Mouse (Mus musculus): ENCODE measurements around the gene Kif5a.

Gene Kif5a

DNA sequence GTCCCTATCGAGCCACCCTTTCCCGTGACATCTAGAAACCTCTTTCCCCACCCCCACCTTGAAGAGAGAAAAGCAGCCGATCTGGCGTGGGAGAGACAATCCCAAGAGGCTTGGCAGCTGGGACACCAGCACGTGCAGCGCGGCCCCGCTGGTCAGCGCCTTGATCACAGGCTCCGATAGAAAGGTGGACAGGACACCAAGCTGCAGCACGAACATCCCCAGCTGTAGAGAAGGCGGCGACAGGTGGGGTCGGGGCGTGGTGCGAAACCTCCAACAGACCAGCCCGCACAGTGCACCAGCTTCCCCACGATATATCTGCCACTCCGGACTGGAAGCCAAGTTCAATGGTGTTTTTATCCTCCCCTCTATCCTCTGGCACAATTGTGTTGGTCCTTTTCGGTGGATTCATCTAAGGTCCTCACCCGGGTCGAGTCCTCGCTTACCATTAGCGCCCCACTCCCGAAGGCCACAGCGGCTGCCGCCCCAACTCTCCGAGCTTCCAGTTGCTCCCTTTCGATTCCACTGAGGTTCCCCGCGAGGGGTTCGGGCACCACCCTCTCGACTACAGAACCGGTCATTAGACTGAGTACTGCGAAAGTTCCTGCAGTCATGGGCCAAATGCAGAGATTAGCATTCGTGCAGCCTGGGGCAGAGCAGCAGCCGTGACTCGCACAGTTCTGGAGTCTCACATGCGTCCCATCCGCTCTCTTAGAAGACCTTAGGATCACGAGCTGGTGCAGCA is 84.7 kb downstream of the Kif5a start:
- Histone ChIP-seq H3K4me3 (replicated peaks; ENCODE audit: low read length) (peak overlapping the region; percentile 74), H3K9me3 (ENCODE audit: low read length) (no peaks in the 10 kb centered on the region), H3K36me3 (ENCODE audit: insufficient read depth, low read length) (peaks cover 14% of the 10 kb centered on the region), H3K27me3 (ENCODE audit: insufficient read depth, low read length) (peaks cover 46% of the 10 kb centered on the region), H3K4me1 (replicated peaks; ENCODE audit: low read depth, low read length) (peaks cover 80% of the 10 kb centered on the region)
- TF ChIP-seq POU5F1 (IDR thresholded peaks at IDR 0.05; ENCODE audit: borderline replicate concordance, low read length) (no peak), NANOG (IDR thresholded peaks at IDR 0.05; ENCODE audit: borderline replicate concordance, low read length) (no peak)

DNA sequence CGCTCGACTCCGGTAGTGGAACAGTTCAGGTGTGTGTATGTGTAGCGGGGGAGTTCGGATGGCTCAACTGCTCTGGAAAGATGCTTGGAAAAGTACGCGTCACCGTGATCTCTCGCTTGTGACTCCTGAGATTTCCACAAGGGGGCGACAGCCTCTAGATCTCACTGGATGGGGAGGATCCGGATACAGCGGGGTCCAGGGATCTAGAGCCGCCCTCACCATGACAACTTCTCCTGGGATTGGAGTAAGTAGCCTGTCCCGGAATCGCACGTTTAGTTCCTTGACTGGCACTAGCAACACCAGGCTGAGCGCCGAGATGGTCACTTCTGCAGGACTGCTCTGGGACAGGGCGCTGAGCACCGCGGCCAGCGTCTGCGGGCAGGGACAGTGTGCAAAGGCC is 85.4 kb downstream of the Kif5a start:
- Histone ChIP-seq H3K27me3 (ENCODE audit: insufficient read depth, low read length) (peaks cover 46% of the 10 kb centered on the region), H3K9me3 (ENCODE audit: low read length) (no peaks in the 10 kb centered on the region), H3K36me3 (ENCODE audit: insufficient read depth, low read length) (peaks cover 6% of the 10 kb centered on the region), H3K4me3 (replicated peaks; ENCODE audit: low read length) (peak overlapping the region; percentile 74), H3K4me1 (replicated peaks; ENCODE audit: low read depth, low read length) (peaks cover 77% of the 10 kb centered on the region)
- TF ChIP-seq POU5F1 (IDR thresholded peaks at IDR 0.05; ENCODE audit: borderline replicate concordance, low read length), result no peak
- TF ChIP-seq CTCF (conservative IDR thresholded peaks at IDR 0.05; ENCODE audit: low read length), result peak; percentile 73

DNA sequence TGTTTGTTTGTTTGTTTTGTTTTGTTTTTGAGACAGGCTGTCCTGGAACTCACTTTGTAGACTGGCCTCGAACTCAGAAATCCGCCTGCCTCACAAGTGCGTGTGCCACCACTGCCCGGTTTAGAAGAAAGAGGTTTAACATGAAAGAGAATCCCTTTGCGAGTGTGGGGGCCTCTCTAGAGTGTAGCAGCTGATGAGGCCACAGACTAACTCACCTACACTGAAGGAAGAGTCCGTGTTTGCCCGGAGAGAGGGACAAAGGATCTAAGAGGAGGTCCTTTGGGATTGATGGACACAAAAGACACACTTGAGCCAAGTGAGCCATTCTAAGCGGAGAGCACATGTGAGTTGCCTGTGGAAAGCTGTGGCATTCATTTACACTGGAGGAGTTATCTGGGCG is 85.9 kb downstream of the Kif5a start:
- H3K36me3 ChIP-seq (ENCODE audit: insufficient read depth, low read length), result peaks cover 2% of the 10 kb centered on the region

DNA sequence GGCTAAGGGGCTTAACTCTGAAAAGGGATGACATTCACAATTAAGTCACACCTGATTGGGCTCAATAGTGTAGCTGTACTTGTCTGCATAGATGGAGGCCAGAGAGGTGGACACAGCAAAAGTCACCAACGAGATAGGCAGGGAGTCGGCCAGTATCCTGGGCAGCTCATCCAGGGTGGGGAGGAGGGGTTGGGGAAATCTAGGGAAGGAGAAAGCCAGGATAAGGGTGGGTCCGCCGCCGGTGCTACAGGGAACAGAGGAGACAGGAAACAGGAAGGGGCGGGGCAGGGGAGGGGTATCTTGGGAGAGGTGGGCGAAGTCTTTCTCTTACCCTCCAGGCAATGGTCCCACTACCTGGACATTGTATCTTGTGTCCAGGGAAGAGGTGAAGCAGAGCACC is 86.4 kb downstream of the Kif5a start:
- Histone ChIP-seq H3K4me3 (replicated peaks; ENCODE audit: low read length) (peak overlapping the region; percentile 58), H3K4me1 (replicated peaks; ENCODE audit: low read depth, low read length) (peaks cover 74% of the 10 kb centered on the region), H3K36me3 (ENCODE audit: insufficient read depth, low read length) (no peaks in the 10 kb centered on the region), H3K9me3 (ENCODE audit: low read length) (no peaks in the 10 kb centered on the region), H3K27me3 (ENCODE audit: insufficient read depth, low read length) (peaks cover 43% of the 10 kb centered on the region)
- no peak for TF ChIP-seq CTCF (conservative IDR thresholded peaks at IDR 0.05; ENCODE audit: low read length)
- TF ChIP-seq POU5F1 (IDR thresholded peaks at IDR 0.05; ENCODE audit: borderline replicate concordance, low read length), result no peak
- no peak for TF ChIP-seq NANOG (IDR thresholded peaks at IDR 0.05; ENCODE audit: borderline replicate concordance, low read length)

More for the DNA sequence above, 85.9 kb downstream of the Kif5a start:
- no peaks in the 10 kb centered on the region for H3K9me3 ChIP-seq (ENCODE audit: low read length)
- TF ChIP-seq NANOG (IDR thresholded peaks at IDR 0.05; ENCODE audit: borderline replicate concordance, low read length) (no peak), CTCF (conservative IDR thresholded peaks at IDR 0.05; ENCODE audit: low read length) (no peak), POU5F1 (IDR thresholded peaks at IDR 0.05; ENCODE audit: borderline replicate concordance, low read length) (no peak)
- peak overlapping the region; percentile 58 for H3K4me3 ChIP-seq (replicated peaks; ENCODE audit: low read length)
- H3K27me3 ChIP-seq (ENCODE audit: insufficient read depth, low read length), result peaks cover 42% of the 10 kb centered on the region
- peaks cover 74% of the 10 kb centered on the region for H3K4me1 ChIP-seq (replicated peaks; ENCODE audit: low read depth, low read length)

DNA sequence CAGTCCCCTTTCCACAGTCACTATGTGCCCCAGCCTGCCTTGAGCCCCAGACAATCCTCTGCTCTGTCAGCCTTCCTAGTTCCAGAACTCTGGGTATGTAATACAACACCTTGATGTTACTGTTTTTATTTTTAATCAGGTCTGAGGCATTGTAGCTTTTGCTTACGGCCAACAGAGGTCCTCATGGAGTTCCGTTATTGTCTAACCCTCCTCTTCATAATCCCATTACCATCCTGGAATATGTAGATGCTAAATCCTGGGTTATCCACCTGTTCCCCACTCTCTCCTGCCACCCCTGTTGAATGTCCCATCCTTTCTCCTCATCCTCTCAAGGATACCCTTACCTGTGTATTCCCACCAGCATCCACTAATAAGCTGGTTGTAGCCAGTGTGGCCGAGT is 86.9 kb downstream of the Kif5a start:
- Histone ChIP-seq H3K27me3 (ENCODE audit: insufficient read depth, low read length) (peaks cover 38% of the 10 kb centered on the region), H3K9me3 (ENCODE audit: low read length) (no peaks in the 10 kb centered on the region), H3K4me3 (replicated peaks; ENCODE audit: low read length) (peak overlapping the region; percentile 58), H3K36me3 (ENCODE audit: insufficient read depth, low read length) (no peaks in the 10 kb centered on the region), H3K4me1 (replicated peaks; ENCODE audit: low read depth, low read length) (peaks cover 74% of the 10 kb centered on the region)
- TF ChIP-seq NANOG (IDR thresholded peaks at IDR 0.05; ENCODE audit: borderline replicate concordance, low read length) (no peak), CTCF (conservative IDR thresholded peaks at IDR 0.05; ENCODE audit: low read length) (no peak), POU5F1 (IDR thresholded peaks at IDR 0.05; ENCODE audit: borderline replicate concordance, low read length) (no peak)
